Mouse (Mus musculus): ENCODE results near the gene Cxcr1.

The Cxcr1 gene

DNA sequence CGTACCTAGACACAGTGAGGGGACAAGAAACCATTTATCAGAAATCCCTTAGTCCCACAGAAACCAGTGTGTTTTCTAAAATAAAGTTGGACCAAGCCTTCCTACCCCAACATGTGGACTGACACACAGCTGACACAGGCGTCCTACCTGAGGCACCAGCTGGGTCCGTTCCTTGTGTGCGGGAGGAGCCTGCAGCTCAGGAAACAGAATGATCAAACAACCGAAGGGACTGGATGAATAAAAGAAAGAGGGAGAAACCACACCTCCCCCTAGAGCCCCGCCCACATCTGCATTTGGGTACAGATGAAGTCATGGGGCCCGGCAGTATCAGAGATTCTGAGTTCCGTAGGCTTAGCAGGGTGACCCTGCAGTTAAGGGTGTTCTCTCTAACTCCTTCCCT lies at the start of gene Cxcr1:
Gene Cxcr1 (minus strand): TSS at position 187 of the 400 bp plus-strand sequence.
- DNase-seq (ENCODE audit: low spot score in 2 of 2) = no peak

- no peak for DNase-seq (ENCODE audit: low spot score in 2 of 2)
Measured at GRCm38 (mm10) chr1:74240832-74241231, 46.4 kb upstream of the Cxcr1 start.

DNA sequence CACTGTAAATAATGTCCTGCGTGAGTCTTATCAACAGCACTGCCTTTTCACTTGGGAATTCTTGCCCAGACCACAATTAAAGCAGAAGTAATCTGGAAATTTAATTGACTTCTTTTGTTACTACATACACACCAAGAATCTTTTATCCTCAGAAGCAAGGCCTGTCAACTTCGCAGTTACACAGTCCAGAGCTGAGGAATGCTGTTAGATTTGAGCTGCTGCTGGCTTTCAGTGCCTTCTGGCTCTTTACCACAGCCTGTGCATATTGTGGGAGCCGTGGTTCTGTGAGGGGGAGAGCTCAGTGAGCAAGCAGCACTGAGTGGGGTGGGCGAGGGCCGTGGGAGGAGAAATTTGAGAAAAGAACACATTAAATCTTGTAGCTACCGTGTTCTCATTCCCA lies 45.9 kb upstream of the Cxcr1 start:
- no peak for DNase-seq (ENCODE audit: low spot score in 2 of 2)

DNA sequence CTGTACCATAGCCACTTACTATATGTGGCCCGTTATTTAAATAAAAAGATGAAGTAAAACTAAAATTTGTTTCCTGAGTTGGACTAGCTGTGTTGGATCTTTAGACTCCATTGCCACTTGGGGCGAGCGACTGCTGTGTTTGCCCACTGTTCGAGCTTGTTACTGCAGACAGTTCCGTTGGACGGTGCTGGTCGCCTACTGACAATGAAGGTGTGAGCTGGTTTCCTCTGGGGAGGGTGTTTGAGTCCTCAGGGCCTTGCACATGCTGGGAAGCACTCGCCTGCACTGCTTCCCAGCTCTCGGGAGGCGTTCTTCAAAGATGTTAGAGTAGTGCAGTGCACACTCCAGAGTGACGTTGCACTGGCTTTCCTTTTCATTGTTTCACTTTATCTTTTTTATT lies 45.2 kb upstream of the Cxcr1 start:
- DNase-seq (ENCODE audit: low spot score in 2 of 2) = peak in 1 of 2 experiments; percentile 32

DNA sequence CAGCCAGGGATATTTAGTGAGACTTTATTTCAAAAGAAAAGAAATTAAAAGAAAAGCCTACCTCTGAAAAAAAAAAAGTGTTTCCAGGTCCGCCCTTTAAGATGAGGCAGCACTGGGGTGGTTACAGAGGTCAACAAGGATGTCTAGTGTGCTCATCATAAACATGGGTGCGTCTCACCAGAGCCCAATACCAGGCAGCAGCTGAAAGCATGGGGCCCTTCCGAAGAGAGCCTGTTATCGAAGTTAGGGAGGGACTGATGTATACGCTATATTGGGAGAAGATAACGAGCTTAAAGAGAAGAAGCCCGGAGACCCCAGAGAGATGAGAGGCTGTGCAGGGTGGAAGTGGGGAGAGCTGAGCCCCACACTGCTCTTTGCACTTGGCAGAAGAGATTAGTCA lies 44.7 kb upstream of the Cxcr1 start:
- no peak for DNase-seq (ENCODE audit: low spot score in 2 of 2)

DNA sequence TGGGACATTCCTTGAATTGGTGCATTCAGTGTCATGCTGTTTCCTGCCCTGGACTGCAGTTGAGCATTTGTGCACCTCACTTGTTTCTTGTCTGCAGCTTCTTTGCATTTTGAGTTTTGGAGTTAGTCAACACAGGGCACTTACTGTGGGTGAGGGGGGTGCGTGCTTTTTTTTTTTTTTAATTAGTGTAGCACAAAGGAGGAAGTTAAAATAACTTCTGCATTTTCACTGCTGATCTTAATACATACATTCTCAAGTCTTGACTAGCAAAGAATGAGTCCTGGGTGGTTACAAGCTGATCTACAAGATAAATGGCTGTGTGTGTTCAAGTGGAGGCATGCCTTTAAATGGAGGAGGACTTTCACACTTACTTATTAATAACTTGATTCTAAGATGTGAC lies 43.7 kb upstream of the Cxcr1 start:
- no peak for DNase-seq (ENCODE audit: low spot score in 2 of 2)

GRCm38 (mm10) chr1:74237671-74238070 lies 43.2 kb upstream of the Cxcr1 start:
- no peak for DNase-seq (ENCODE audit: low spot score in 2 of 2)

- DNase-seq (ENCODE audit: low spot score in 2 of 2) = peak; percentile 59 to 72
Measured at GRCm38 (mm10) chr1:74236590-74237317, 42.3 kb upstream of the Cxcr1 start.

GRCm38 (mm10) chr1:74235938-74236589 lies 41.6 kb upstream of the Cxcr1 start, which contains the start of gene Arpc2:
Gene Arpc2, plus strand, starts transcription at chr1:74236084.
- peak; percentile 93 to 98 for DNase-seq (ENCODE audit: low spot score in 2 of 2)

- no peak for DNase-seq (ENCODE audit: low spot score in 2 of 2)
Measured at GRCm38 (mm10) chr1:74230992-74231391, 36.6 kb upstream of the Cxcr1 start.

- no peak for DNase-seq (ENCODE audit: low spot score in 2 of 2)
Measured at GRCm38 (mm10) chr1:74229942-74230341, 35.5 kb upstream of the Cxcr1 start.

- DNase-seq (ENCODE audit: low spot score in 2 of 2) = peak in 1 of 2 experiments; percentile 65
Measured at GRCm38 (mm10) chr1:74227317-74227716, 32.9 kb upstream of the Cxcr1 start.

- no peak for DNase-seq (ENCODE audit: low spot score in 2 of 2)
Measured at GRCm38 (mm10) chr1:74219922-74220321, 25.5 kb upstream of the Cxcr1 start.

- DNase-seq (ENCODE audit: low spot score in 2 of 2) = no peak
Measured at GRCm38 (mm10) chr1:74208941-74209340, 14.5 kb upstream of the Cxcr1 start.

GRCm38 (mm10) chr1:74207906-74208305 lies 13.5 kb upstream of the Cxcr1 start:
- DNase-seq (ENCODE audit: low spot score in 2 of 2) = no peak

GRCm38 (mm10) chr1:74206642-74207041 lies 12.2 kb upstream of the Cxcr1 start:
- no peak for DNase-seq (ENCODE audit: low spot score in 2 of 2)

GRCm38 (mm10) chr1:74205881-74206280 lies 11.4 kb upstream of the Cxcr1 start:
- DNase-seq (ENCODE audit: low spot score in 2 of 2) = peak; percentile 16 to 41

- no peak for DNase-seq (ENCODE audit: low spot score in 2 of 2)
Measured at GRCm38 (mm10) chr1:74203457-74203856, 9.0 kb upstream of the Cxcr1 start.

DNA sequence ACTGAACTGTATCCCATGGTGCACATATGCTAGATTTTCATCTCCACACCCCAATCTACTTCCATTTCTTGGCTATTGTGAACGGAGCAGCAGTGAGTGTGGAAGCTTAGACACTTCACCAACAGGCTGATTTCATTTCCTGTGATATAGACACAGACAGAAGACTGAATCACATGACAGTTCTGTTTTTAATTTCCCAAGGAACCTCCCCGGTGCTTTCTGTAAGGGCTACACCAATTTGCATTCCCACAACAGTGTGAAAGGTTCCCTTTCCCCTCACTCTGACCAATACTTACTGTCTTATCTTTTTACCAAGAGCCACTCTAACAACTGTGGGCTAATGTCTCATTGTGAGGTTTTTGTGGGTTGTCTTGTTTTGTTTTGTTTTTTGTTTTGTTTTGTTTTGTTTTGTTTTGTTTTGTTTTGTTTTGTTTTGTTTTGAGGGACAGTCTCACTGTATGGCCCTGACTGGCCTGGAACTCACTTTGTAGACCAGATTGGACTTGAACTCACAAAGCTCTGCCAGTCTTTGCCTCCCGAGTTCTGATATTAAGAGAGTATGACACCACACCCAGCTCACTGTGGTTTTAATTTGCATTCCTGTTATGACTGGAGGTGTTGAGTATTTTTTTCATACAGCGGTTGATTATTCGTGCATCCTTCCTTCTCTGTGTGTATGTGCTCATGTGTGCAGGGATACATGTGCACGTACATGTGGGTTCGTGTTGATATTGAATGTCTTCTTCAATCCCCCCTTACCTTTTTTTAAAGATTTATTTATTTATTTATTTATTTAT lies 6.8 kb upstream of the Cxcr1 start:
- no peak for DNase-seq (ENCODE audit: low spot score in 2 of 2)

DNA sequence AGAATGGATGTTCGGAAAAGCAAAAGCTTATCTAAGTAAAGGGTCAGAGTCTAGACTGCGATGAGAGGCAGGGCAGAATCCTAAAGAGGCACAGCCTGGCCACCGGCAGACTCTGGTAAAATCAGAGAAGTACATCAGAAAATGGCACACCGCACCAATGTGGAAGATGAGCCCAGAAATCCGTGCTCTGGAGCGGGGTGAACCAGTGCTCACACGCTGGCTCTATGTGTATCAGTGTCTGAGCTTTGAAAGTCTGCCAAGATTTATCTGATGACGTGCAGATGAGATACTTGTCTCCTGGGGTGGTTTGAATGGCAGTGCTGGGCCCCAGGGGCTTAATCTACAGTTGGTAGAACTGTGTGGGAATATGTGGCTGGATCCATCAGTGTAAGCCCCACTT lies 4.6 kb upstream of the Cxcr1 start:
- DNase-seq (ENCODE audit: low spot score in 2 of 2) = no peak

DNA sequence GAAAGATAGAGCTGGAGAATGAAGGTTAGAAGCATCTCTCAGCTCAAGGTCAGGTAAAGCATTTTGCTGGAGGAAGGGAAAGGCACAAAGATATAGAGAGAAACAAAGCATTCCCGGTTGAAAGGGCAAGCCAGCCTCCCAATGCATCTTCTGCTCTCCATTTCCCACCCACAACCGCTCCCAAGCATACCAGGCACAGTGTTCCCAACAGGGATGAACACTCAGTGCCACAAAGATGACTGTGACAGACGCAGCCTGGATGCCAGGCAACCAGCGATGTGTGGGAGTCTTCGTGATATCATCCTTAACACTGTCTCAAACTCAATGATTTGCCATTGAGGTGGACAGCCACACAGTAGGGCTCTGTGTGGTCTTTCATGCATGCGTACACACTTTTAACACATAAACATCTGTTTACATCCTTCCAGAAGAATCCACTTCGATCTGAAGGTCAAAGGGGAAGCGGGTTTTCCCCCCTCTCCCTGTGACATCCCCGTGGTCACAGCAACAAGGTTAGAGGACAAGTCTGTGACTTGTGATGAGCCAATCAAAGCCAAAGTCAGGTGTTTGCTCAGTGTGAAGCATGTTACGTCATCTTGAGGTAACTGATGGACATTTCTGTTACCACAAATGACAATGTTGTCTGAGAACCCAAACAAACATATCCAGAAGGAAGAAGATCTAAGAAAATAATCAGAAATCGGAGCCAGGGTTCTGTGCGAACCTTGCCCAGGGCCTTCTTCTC lies 3.5 kb upstream of the Cxcr1 start:
- DNase-seq (ENCODE audit: low spot score in 2 of 2) = no peak
